Mouse (Mus musculus): ENCODE results near the gene Cmss1. TPM values are rescaled to one million over a fixed set of nuclear protein-coding genes. Genes with fewer than 3 reads are reported as not detected.

The Cmss1 gene
- 25.2 TPM for polyA plus RNA-seq (2014; fragmentation: Illumina TruSeq; extraction: RNeasy Lipid Tissue Mini Kit (QIAGEN cat#74804); ENCODE audit: insufficient read depth, low read depth, low replicate concordance)

GRCm38 (mm10) chr16:57606444-57607227 lies at the start of gene Cmss1:
Gene Cmss1 (minus strand): TSS chr16:57606864.

DNA sequence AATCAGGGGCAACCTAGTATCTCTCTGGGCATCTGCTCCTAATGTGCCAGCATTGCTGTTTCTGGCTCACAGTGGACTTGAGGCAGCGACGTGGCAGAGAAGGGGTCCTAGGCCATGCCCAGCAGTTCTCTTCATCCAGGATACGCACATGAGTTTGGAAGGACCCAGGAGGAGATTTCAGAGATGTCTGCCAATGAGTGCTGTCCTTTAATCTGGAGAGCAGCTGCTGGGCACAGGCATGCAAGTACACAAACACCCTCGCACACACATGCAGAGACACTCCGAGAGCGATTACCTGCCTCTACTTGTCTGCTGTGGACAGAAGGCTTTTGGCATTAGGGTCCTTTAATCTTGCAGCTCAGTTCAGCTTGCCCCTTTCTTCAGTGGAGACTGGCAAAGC lies 253.9 kb downstream of the Cmss1 start, which contains the start of gene Filip1l:
Gene Filip1l, plus strand, starts transcription at position 343 of the 400 bp plus-strand sequence.

GRCm38 (mm10) chr16:57292765-57293164 lies 313.9 kb downstream of the Cmss1 start, which contains the start of gene Tmem30c:
Gene Tmem30c (minus strand): TSS chr16:57292865.

Other genes starting within 250 kb of the Cmss1 start
- gene Col8a1, start 147.9 kb upstream of the Cmss1 start, polyA plus RNA-seq (2014; fragmentation: Illumina TruSeq; extraction: RNeasy Lipid Tissue Mini Kit (QIAGEN cat#74804); ENCODE audit: insufficient read depth, low read depth, low replicate concordance), result 2.5 TPM

Data from lung, adult 10 weeks (tissue).